ENCODE assay signal across 7 mouse cellular contexts in the genomic region with DNA sequence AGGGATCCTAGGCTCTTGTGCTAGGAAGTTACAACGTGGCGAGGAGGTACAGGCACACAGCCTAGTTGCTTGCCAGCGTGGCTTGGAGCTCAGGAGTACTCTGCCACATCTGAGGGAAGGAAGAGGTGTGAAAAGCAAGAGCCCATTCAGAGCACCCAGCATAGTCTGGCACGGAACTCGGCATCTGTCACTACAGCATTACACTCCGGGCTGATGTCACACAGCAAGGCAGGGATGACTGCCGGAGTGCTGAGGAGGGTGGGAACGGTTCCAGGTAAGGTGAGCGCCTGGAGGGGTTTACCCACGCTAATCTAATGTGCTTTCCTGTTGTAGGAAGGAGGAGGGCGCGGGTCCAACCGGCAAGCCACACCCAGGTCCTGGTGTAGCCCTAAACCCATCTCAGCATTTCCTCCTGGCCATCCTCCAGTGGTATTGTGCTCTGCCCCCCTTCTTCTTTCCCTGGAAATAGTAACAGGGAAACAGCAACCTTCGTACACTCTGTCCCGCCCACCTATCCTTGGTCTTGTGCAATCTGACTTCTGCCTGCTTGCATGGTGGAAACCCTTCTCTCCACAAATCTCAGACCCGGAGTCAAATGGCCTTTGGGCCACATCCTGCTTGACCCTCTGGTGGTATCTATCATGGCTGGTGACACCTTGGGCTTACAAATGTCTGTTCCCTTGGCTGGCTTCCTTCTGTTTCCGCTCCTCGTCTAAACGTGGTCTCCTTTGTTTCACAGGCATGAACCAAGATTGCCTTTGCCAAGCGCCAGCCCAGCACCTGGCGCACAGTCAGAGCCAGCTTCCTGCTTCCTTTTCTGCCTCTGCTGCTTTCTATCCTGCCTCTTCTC. TPM values are rescaled to one million over a fixed set of nuclear protein-coding genes. Genes with fewer than 3 reads are reported as not detected.
DNase-seq lines count a peak whose midpoint lies in the region.

No protein-coding gene starts in this region.

- DNase-seq in NIH3T3 (ENCODE audit: low read depth) = peak; percentile 16
- DNase-seq in adrenal gland, postnatal 36 days = peak; percentile 72 to 78
- peak; percentile 41 to 45 for DNase-seq in frontal cortex, postnatal 25 days (ENCODE audit: low spot score in 2 of 2)
- DNase-seq in induced T-regulatory cell, adult 2 months (ENCODE audit: low read depth) = peak; percentile 53
- peak; percentile 58 for DNase-seq in left cerebral cortex, adult 11 months (ENCODE audit: low spot score)
- peak; percentile 41 for DNase-seq in ovary, postnatal 14 days (ENCODE audit: low spot score)
- DNase-seq in c-Kit-positive CD71-positive TER-119-positive erythroid progenitor cells, embryonic 14.5 days (ENCODE audit: low spot score) = no peak

RNA-seq across cellular contexts. Expression of gene Treh, which starts 18.9 kb away (rescaled TPM):
- not detected for total RNA-seq in adrenal gland, postnatal 36 days (2021)

RNA-seq across cellular contexts. Expression of gene Phldb1, which starts 43.1 kb away (rescaled TPM):
- total RNA-seq in adrenal gland, postnatal 36 days (2021) = 10 to 100 TPM; 41.2 to 48.9 TPM
